Mouse (Mus musculus): ENCODE data around the gene Gm2163.
"Not testable (repeated sequence)": the region's sequence is repeated elsewhere in the genome, so short reads cannot be mapped to it uniquely, and the experiment has no call there.

Gm2163 gene

DNA sequence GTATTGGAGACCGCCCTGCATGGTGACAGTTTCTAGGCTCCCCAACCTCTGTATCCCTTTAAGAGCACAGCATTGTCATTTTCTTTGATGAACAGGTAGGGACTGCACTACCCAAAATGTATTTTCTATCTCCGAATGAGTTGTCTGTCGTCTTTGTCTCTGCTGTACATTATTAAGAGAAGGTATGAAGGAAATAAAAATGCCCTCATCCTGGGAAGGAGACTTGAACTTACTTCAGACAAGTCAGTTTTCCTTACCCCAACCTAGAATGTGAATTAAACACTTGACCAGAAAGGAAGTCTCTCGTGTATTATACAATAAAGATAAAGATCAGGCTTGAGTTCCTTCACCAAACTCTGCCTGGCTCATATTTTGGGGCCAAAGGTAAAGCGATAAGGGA is at the start of gene Gm2163:
Gm2163 (plus strand) TSS at position 301 of the 400 bp plus-strand sequence.
- DNase-seq, result not testable (repeated sequence)

DNA sequence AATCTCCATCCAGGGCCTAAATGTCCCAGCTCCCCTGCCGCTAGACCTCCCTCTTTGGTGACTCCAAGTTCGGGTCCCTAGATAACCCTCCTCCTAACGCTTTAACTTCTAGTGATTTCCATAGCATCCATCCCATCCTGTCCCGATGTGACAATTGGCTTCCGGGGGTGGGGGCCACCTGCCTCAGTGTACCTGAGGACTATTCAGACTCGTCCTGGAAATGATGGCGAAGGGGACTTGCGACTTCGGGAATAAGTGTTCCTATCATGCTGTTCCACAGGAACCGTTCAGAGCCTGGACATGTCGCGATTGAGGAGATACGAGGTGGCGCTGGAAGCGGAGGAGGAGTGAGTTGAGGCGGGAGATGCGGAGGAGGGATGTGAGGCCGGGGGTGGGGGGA is 27.5 kb upstream of the Gm2163 start, which contains the start of gene Gm21586:
Gm21586 (plus strand) TSS at position 301 of the 400 bp plus-strand sequence.
- not testable (repeated sequence) for DNase-seq

DNA sequence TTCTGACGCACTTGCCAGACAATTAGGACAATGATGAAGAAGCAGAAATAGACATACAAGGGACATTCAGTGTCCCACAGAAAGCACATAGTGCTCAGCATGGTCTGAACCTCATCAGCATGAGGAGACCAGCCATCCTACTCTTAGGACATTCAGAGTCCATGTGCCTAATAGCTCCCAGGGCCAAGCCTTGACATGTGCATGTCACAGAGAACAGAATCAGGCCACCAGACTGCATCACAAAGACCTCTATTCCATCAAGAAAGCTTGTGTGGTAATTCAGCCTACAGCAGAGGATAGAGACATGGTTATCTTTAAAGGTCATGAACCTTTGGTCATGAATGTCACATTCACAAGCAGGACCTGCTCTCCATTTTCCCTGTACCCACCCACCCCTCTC is 61.5 kb downstream of the Gm2163 start, which contains the start of gene Fam205a2:
Fam205a2 (minus strand) TSS at position 101 of the 400 bp plus-strand sequence.
- not testable (repeated sequence) for DNase-seq

- not testable (repeated sequence) for DNase-seq
Observed at GRCm38 (mm10) chr4:42611895-42612294, 145.3 kb downstream of the Gm2163 start, which contains the start of gene Gm10591. TSS of gene Gm10591 (plus strand) at chr4:42612195.

DNA sequence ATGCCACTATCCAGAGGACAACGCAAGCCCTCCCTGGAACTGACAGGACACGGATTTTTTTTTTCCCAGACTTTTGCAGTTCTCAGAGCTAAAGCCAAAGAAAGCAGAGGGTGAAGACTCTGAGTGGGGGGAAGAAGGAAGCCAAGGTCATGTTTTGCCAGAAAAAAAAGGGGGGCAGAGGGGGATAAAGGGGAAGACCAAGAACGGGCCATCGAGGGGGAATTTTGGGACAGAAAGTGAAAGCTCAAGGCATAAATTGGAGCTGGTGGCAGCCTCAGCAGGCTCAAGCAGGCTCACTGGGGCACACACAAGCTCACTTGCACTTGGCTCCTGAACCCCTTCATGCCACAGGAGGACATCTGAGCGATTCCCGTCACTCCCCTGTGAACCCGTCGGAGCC is 162.9 kb downstream of the Gm2163 start, which contains the start of gene Gm2564:
Gm2564 (plus strand) TSS at position 301 of the 400 bp plus-strand sequence.
- DNase-seq, result not testable (repeated sequence)
